Mouse (Mus musculus) frontal cortex, adult 2 months (tissue): ENCODE results near the gene Zfp983. TPM values are rescaled to one million over a fixed set of nuclear protein-coding genes. Genes with fewer than 3 reads are reported as not detected.
"Not testable (repeated sequence)": the region's sequence is repeated elsewhere in the genome, so short reads cannot be mapped to it uniquely, and the experiment has no call there.

Experiments used
- DNase-seq, 2 experiments: peaks; one replicate each; pipeline ENCODE4 v3.0.0; 2022; ENCODE audit warnings: low spot score in 1 of 2; ENCODE audit errors: extremely low spot score in 1 of 2
- polyA plus RNA-seq: library from polyadenylated mRNA; depleted of rRNA; stranded (reverse); fragments of >200 nt; gene quantifications from 2 replicates; pipeline ENCODE4 v1.2.3, GENCODE M21; 2012; rRNA removed

Gene Zfp983
- 6.3 and 7.6 TPM in 2 replicates for polyA plus RNA-seq

DNA sequence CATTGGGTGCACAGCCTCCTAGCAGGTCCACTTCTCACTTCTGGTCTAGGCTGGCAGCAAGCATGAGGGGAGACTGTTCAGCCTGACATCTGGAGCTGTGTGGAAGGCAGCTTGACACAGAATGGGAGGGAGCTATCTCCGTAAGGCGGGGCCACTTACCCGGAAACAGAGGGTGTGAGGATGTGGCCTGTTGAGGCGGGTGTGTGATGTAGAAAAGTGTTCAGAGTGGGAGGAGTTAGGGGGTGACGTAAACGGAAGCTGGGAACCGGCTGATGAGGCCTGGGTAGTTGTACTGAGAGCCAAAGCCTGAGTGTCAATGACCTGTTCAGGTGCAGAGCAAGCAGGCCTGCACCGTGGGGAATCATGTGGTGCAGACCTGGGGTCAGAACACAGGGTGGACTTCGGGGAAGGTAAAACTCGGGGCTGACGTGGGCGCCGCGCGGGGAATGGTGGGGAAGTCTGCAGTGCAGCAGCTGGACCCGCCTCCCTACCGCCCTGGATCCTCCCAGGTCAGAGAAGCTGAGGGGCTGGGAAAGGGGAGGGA is at the start of gene Zfp983:
Gene Zfp983 (plus strand): TSS at position 261 of the 544 bp plus-strand sequence.
- peak; percentile 38 to 72 for DNase-seq

DNA sequence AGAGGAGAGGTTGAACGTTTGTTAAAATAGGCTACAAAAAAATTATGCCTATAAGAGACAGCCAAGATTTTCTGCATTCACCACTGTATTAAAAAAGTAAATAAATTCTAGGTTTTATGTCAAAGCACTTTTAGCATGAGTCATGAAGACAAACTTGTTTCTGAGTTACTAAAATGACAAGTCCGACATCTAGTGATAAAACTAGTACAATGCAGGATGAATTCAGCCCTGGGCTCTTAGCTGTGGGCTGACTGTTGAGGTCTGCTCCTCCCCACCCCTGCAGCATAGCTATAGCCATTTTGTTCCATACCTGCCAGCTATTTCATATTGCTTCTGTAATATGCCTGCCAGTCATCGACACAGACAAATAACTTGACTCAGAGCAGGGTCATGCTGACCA is 34.1 kb upstream of the Zfp983 start:
- DNase-seq = no peak

DNA sequence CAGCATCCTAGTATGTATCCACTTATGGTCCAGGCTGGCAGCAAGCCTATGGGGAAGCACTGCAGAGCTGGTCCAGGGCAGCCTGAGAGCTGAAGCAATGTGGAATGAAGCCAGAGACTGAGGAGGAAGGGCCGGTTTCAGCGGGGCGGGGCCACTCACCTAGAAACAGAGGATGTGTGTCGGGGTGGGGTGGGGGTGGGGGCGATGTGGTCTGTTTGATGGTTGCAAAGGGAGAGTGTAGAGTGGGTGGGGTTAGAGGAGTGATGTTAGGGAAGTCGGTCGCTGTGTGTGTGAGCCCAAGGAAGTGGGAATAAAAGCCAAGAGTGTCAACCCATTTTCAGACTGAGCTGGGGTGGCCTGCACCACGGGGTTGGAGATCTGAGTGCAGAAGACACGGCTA is 33.1 kb upstream of the Zfp983 start:
- DNase-seq = no peak

DNA sequence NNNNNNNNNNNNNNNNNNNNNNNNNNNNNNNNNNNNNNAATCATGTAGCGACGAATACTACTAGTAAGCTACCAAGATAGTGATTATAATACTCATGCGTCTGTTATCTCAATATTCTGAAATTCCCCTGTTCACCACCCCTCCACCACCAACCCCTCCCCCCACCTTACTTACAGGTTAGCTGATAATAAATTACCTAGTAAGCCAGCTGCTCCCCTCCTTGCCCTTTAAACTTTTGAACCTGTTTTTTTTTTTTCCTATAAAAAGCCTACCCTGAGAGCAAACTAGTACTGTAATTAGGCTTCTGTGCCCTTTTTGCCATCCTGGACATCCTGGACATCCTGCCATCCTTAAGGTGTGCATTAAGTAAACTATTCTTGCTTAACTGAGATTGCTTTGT is 26.8 kb upstream of the Zfp983 start:
- no peak for DNase-seq

DNA sequence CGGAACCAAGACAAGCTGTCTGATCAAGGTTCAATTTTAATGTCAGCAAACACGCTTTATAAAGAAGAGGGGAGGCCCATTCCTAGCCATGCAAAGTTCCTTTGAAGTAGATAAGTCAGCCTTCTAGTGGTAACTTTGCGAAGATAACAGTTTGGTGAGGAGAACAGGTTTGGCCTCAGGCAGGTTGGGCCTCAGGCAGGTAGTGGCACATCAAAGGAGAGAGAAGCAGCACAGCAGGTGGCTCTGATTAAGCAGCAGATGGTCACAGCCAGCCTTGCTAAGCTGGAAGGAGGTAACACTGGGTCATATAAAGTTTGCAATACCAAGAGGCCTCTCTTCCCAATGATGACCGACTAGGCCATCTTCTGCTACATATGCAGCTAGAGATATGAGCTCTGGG is 14.7 kb upstream of the Zfp983 start:
- DNase-seq = not testable (repeated sequence)

DNA sequence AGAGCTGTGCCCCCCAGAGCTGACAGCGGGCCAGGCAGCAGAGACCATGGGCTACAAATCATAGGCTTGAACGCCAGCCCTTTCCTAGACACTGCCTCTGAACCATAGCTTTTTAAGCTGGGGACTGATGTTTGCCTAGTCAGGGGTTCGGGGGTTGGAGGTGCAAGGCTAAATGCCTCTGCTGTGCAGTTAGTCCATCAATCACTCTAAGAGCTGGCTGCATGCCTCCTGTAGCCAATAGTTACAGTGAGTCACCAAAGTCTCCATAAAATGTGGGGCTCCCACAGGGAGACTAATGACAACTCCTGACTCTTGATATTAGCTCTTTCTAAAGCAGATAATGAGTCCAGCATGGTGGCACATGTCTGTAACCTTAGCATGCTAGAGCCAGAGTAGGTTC is 1.6 kb upstream of the Zfp983 start:
- no peak for DNase-seq

DNA sequence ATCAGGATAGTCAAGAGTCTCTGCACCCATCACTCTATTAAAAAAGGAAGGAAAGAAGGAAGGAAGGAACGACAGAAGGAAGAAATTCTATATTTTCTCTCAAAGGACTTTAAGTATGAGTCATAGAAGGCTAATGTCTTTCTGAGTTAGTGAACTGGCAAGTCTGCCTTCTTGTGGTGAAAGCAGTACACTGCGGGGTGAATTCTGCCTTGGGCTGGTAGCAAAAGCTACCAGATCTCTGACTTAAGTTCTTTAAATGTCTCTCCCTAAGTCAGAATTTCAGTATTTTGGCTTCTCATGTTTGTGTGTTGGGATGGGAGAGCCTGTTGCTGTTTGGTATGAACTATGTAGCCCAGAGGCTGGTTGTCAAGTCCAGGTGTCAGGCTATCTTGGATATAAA is 488 bp upstream of the Zfp983 start:
- DNase-seq = peak in 1 of 2 experiments; percentile 13

DNA sequence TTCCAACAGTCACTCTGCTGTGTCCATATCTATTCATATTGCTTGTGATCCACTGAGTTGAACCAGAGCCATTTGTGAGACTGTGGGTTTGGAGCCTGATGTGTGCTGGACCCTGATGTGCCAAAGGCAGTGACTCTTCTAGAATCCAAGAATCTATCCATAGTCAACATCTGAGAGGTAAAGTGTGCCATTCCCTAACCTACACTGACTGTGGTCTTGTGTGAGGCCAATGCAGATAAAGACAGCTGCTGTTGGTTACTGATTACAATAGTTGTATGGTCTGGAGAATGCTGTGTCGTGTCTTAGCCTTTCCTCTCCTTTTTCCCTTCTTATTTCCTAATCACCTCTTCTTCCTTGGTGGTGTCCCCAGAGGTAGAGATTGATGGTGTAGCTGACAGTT is 28.4 kb downstream of the Zfp983 start:
- not testable (repeated sequence) for DNase-seq

DNA sequence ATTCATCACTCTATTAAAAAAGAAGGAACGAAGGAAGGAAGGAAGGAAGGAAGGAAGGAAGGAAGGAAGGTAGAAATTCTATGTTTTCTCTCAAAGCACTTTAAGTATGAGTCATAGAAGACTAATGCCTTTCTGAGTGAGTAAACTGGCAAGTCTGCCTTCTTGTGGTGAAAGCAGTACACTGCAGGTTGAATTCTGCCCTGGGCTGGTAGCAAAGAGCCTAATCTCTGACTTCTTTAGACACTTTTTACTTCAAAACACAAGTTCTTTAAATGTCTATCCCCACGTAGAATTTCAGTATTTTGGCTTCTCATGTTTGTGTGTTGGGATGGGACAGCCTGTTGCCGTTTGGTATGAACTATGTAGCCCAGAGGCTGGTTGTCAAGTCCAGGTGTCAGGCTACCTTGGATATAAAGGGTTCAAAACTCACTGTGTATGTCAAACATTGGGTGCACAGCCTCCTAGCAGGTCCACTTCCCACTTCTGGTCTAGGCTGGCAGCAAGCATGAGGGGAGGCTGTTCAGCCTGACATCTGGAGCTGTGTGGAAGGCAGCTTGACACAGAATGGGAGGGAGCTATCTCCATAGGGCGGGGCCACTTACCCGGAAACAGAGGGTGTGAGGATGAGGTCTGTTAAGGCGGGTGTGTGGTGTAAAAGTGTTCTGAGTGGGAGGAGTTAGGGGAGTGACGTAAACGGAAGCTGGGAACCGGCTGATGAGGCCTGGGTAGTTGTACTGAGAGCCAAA is 29.0 kb downstream of the Zfp983 start:
- peak; percentile 82 for DNase-seq

DNA sequence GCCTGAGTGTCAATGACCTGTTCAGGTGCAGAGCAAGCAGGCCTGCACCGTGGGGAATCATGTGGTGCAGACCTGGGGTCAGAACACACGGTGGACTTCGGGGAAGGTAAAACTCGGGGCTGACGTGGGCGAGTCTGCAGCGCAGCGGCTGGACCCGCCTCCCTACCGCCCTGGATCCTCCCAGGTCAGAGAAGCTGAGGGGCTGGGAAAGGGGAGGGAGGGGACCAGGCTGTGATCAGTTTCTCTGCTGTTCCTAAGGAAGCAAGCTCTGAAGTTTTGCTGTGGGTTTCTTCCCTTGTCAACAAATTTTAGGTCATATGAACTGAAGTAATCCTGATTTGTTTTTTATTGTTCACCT is 29.6 kb downstream of the Zfp983 start:
- DNase-seq = not testable (repeated sequence)

DNA sequence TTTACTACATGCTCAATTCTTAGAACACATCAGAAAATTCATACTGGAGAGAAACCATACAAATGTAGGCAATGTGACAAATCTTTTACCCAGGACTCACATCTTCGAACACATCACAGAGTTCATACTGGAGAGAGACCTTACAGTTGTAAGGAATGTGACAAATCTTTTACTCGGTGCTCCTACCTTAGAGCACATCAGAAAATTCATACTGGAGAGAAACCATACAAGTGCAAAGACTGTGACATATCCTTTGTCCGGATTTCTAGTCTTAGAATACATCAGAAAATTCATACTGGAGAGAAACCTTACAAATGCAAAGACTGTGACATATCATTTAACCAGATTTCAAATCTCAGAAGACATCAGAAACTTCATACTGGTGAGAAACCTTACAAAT is 41.1 kb downstream of the Zfp983 start, which contains the start of gene Gm10226:
Gene Gm10226 (plus strand): TSS at position 301 of the 400 bp plus-strand sequence.
- no peak for DNase-seq

DNA sequence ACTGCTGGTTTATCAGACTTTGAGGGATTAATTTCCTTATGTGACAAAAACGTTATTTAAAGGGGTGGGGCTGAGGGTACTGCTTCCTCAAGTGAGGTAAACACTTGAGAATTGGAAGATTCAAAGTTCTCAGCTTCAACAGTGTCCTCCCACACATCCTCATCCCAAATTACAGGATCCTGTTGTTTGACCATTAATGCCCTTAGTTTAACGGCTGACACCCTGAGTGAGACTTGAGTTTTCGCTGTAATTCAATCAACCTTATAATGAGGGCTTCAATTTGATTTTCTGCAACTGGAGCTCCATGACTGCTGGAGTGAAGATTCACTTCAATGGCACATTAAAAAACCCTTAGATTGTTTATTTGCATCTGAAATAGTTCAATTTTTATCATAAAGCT is 42.9 kb downstream of the Zfp983 start:
- DNase-seq = no peak

DNA sequence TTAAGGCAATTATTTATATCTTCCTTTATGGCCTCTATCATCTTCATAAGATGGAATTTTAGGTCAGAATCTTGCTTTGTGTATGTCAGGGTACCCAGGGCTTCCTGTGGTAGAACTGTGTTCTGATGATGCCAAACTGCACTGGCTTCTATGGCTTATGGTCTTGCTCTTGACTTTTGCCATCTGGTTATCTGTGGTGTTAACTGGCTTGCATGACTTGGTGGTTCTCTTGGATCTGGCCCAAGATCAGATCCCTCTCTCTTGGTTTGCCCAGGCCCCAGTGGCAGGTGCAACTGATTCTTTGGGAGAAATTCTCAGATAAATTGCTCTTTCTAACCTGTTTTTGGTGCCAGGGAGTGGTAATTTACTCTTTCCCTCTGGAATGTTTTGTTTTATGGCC is 45.6 kb downstream of the Zfp983 start:
- DNase-seq = no peak

DNA sequence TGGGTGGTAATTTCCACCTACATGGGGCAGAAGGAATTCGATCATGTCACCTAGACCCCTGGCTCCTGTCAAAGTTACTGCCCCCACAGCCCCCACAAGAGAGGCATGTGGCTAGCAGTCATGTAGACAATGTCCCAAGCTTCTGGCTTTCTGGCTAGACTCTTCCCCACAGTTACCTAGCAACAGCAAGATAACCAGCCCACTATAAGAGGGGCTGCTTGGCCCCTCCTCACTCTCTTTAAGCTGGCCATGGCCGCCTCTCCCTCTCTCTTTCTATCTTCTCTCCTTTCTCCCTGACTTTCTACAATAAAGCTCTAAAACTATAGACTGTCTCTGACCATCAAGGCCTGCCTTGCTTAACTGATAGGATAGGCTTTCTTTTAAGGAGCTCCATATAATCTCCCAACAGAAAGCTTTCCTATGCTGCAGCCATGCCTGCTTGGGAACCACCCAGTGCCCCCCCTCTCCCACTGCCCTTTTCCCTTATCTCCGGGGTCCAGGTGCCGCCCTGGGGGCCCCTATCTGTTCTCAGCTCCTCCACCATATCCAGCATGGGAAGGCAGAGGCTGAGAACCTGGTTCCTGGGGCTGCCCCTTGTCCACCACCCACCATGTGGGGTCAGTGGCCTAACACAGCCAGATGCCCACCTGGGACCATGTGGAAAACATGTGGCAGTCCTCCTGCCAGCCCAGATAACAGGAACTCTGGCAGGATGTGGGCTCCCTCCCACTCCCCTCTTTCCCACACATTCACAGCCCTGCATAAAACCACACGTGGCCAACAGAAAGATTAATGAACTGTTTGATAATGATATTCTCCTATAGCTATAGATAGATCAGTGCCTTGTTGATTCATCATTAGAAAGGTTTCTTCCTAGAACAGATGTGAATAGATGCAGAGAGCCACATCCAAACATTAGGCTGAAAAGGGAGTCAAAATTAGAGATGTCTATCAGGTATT is 52.1 kb downstream of the Zfp983 start:
- DNase-seq = no peak

DNA sequence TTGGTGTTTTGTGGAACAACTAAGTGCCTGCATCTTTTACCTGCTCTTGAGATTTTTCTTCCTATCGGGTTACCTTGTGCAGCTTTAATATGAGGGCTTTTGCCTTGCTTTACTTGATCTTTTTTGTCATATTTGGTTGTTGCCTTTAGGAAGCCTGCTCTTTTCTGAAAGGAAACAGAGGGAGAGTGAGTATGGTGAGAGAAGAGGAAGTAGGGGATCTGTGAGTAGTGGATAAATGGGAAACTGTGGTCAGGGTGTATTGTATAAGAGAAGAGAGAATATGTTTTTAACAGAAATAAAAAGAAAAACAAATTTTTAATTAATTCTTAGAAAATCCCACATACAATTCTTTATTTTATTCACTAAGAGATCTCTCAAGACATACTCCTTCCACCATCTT is 53.0 kb downstream of the Zfp983 start:
- DNase-seq = no peak

DNA sequence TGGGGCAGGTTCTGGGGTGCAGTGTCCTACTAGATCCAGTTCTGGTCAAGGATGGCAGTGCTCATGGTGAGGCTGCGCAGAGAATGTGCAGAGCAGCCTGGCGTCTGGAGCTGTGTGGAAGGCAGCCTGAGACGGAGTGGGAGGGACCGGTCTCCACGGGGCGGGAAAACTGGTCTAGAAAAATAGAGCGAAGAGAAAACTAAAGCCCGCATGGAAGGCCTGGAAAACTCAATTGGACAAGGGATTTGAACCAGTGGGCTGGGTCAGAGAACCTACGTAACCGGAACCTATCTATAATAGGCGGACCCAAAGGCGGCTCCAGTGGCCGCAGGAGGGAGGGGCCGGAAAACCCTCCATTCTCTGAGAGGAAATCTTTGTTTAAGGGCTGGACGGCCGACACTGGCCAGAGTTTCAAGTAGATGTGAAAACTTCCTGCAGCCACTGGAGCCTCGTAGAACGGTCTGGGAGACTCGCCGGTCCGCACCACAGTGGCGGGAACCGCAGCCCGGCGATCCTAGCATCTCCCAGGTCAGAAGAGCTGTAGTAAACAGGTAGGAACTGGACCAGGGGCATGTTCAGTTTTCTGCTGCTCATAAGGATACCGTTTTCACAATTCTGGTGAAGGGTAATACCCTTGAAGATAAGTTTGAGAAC is 57.0 kb downstream of the Zfp983 start, which contains the start of gene Zfp760:
Gene Zfp760 (plus strand): TSS at position 399 of the 654 bp plus-strand sequence.
- DNase-seq = peak; percentile 79 to 85

DNA sequence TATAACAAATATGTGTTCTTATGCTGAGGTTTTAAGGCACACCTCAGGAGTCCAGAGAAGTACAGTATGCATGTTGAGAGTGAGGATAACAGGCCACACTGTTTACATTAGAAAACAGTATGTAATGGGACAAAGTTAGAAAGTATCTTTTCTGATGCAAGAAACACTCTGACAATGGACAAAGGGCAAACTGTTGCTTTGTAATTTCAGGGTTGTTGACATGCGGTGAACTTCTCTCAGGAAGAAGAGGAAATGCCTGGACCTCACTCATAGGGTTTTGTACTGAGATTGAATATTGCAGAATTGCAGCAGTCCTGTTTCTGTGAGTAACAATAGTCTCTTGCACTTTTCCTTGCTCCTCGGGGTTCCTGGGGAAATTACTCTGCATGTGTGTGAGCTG is 58.0 kb downstream of the Zfp983 start:
- DNase-seq = no peak
